Mouse (Mus musculus) liver, embryonic 13.5 days (tissue): ENCODE data around the gene Rnase9. TPM values are rescaled to one million over a fixed set of nuclear protein-coding genes. Genes with fewer than 3 reads are reported as not detected.

Source experiments
- ATAC-seq: fragments of 200-750 bp; cut with Nextera tagmentation; 2 replicates; pipeline ENCODE4 v1.8.0; 2017; ENCODE audit warnings: low read depth, mild to moderate bottlenecking, moderate number of reproducible peaks, moderate library complexity
- DNase-seq: peaks from one replicate; pipeline ENCODE4 v3.0.0; 2022
- H3K27ac ChIP-seq: fragments of 300-500 bp; sonication (generic); 2 replicates; pipeline ENCODE4 v1.5.1; 2015; ENCODE audit warnings: moderate library complexity, mild to moderate bottlenecking, inconsistent platforms
- H3K27me3 ChIP-seq: fragments of 300-500 bp; sonication (generic); 2 replicates; pipeline ENCODE4 v1.6.1; 2015; ENCODE audit warnings: mild to moderate bottlenecking, inconsistent platforms
- H3K36me3 ChIP-seq: fragments of 300-500 bp; sonication (generic); 2 replicates; pipeline ENCODE4 v1.6.1; 2015; ENCODE audit warnings: mild to moderate bottlenecking, inconsistent platforms
- H3K4me1 ChIP-seq: fragments of 300-500 bp; sonication (generic); replicated peaks from 2 replicates; pipeline ENCODE4 v1.6.1; 2015; ENCODE audit warnings: inconsistent platforms
- H3K4me2 ChIP-seq: fragments of 300-500 bp; sonication (generic); 2 replicates; pipeline ENCODE4 v1.6.1; 2015; ENCODE audit warnings: inconsistent platforms, mild to moderate bottlenecking, moderate library complexity
- H3K4me3 ChIP-seq: fragments of 300-500 bp; sonication (generic); replicated peaks from 2 replicates; pipeline ENCODE4 v1.5.1; 2015; ENCODE audit warnings: mild to moderate bottlenecking, inconsistent platforms
- H3K9ac ChIP-seq: fragments of 300-500 bp; sonication (generic); 2 replicates; pipeline ENCODE4 v1.6.1; 2015; ENCODE audit warnings: mild to moderate bottlenecking, inconsistent platforms
- H3K9me3 ChIP-seq: fragments of 300-500 bp; sonication (generic); replicated peaks from 2 replicates; pipeline ENCODE4 v1.6.1; 2016; ENCODE audit warnings: inconsistent platforms
- WGBS: fragments of 180-500 bp; shearing (Covaris S2); methylation state at CpG from one replicate; pipeline ENCODE4 v1.1.7; 2015; ENCODE audit not compliant: insufficient replicate concordance; 5-methylcytosine and 5-hydroxymethylcytosine counted together
- polyA plus RNA-seq: library from polyadenylated mRNA; unstranded; fragments of >200 nt; fragmentation: Nextera tagmentation; extraction: Ambion mirVana; gene quantifications from 2 replicates; pipeline ENCODE4 v1.2.1, GENCODE M21; 2015

Rnase9 gene
- polyA plus RNA-seq, 1 experiment from 2014 or later: not detected

GRCm38 (mm10) chr14:51081035-51081434 lies 39.4 kb upstream of the Rnase9 start:
- H3K4me3 ChIP-seq: no peak overlapping the region
- no peaks in the 10 kb centered on the region for H3K9me3 ChIP-seq
- no peak overlapping the region for H3K27ac ChIP-seq
- no peaks in the 10 kb centered on the region for H3K36me3 ChIP-seq
- peaks cover 46% of the 10 kb centered on the region for H3K27me3 ChIP-seq
- ATAC-seq (no peak), DNase-seq (no peak)
- H3K4me2 ChIP-seq: no peak overlapping the region
- no peak overlapping the region for H3K9ac ChIP-seq
- peaks cover 40% of the 10 kb centered on the region for H3K4me1 ChIP-seq
- WGBS: 58% methylated on average over 2 of the region's 2 CpGs

GRCm38 (mm10) chr14:51079180-51079579 lies 37.5 kb upstream of the Rnase9 start:
- Histone ChIP-seq H3K27ac (no peak overlapping the region), H3K4me2 (no peak overlapping the region), H3K9me3 (no peaks in the 10 kb centered on the region), H3K9ac (no peak overlapping the region), H3K4me1 (peaks cover 21% of the 10 kb centered on the region), H3K4me3 (no peak overlapping the region), H3K27me3 (peaks cover 53% of the 10 kb centered on the region), H3K36me3 (no peaks in the 10 kb centered on the region)
- 55% methylated on average over 1 of the region's 1 CpGs for WGBS
- DNase-seq (no peak), ATAC-seq (no peak)

GRCm38 (mm10) chr14:51074335-51074734 lies 32.7 kb upstream of the Rnase9 start, which contains the start of gene Olfr750:
TSS of gene Olfr750 (minus strand) at chr14:51074435.
- H3K4me3 ChIP-seq: no peak within 1 kb of the TSS
- no peak within 1 kb of the TSS for H3K27ac ChIP-seq
- no peaks in the 10 kb centered on the region for H3K9me3 ChIP-seq
- H3K27me3 ChIP-seq: peaks cover 25% of the 10 kb centered on the region; the same call in 1 of the 2 replicates
- 73% methylated on average over 3 of the region's 3 CpGs for WGBS
- H3K9ac ChIP-seq: no peak within 1 kb of the TSS
- DNase-seq (no peak), ATAC-seq (no peak)
- no peaks in the 10 kb centered on the region for H3K36me3 ChIP-seq
- no peak within 1 kb of the TSS for H3K4me2 ChIP-seq
- H3K4me1 ChIP-seq: no peaks in the 10 kb centered on the region; the same call in 1 of the 2 replicates

GRCm38 (mm10) chr14:51069617-51070016 lies 27.9 kb upstream of the Rnase9 start:
- H3K27ac ChIP-seq: no peak overlapping the region
- no peak overlapping the region for H3K4me3 ChIP-seq
- no peaks in the 10 kb centered on the region for H3K36me3 ChIP-seq
- no peak overlapping the region for H3K4me2 ChIP-seq
- ATAC-seq: no peak
- DNase-seq: peak; percentile 48
- 65% methylated on average over 2 of the region's 2 CpGs for WGBS
- H3K9ac ChIP-seq: no peak overlapping the region
- peaks cover 9% of the 10 kb centered on the region for H3K4me1 ChIP-seq
- H3K9me3 ChIP-seq: no peaks in the 10 kb centered on the region
- 0 out of 2 replicates have a peak, but pooled peaks cover 15% of the 10 kb centered on the region for H3K27me3 ChIP-seq

GRCm38 (mm10) chr14:51068956-51069355 lies 27.3 kb upstream of the Rnase9 start:
- WGBS: 79% methylated on average over 5 of the region's 5 CpGs
- Histone ChIP-seq H3K27ac (no peak overlapping the region), H3K36me3 (no peaks in the 10 kb centered on the region), H3K27me3 (0 out of 2 replicates have a peak, but pooled peaks cover 14% of the 10 kb centered on the region), H3K9me3 (no peaks in the 10 kb centered on the region), H3K9ac (no peak overlapping the region), H3K4me1 (peaks cover 11% of the 10 kb centered on the region), H3K4me3 (no peak overlapping the region), H3K4me2 (no peak overlapping the region)
- ATAC-seq (no peak), DNase-seq (no peak)

GRCm38 (mm10) chr14:51060761-51061160 lies 19.1 kb upstream of the Rnase9 start:
- WGBS: 72% methylated on average over 5 of the region's 5 CpGs

GRCm38 (mm10) chr14:51057401-51057831 lies 15.7 kb upstream of the Rnase9 start, which contains the start of gene Rnase12:
TSS of gene Rnase12 (minus strand) at chr14:51057661.
- H3K9me3 ChIP-seq: no peaks in the 10 kb centered on the region
- no peak within 1 kb of the TSS for H3K27ac ChIP-seq
- 7% methylated on average over 9 of the region's 9 CpGs for WGBS
- H3K36me3 ChIP-seq: no peaks in the 10 kb centered on the region
- H3K9ac ChIP-seq: no peak within 1 kb of the TSS; the same call in 1 of the 2 replicates
- ATAC-seq (peak; percentile 68), DNase-seq (no peak)
- peak within 1 kb of the TSS; percentile 36 for H3K4me2 ChIP-seq
- peaks cover 24% of the 10 kb centered on the region for H3K4me1 ChIP-seq
- H3K27me3 ChIP-seq: no peaks in the 10 kb centered on the region
- H3K4me3 ChIP-seq: no peak within 1 kb of the TSS

More at GRCm38 (mm10) chr14:51060761-51061160, 19.1 kb upstream of the Rnase9 start:
- Histone ChIP-seq H3K27ac (no peak overlapping the region), H3K9ac (no peak overlapping the region), H3K36me3 (no peaks in the 10 kb centered on the region), H3K4me2 (no peak overlapping the region), H3K4me3 (no peak overlapping the region), H3K9me3 (no peaks in the 10 kb centered on the region), H3K4me1 (peaks cover 22% of the 10 kb centered on the region), H3K27me3 (no peaks in the 10 kb centered on the region)
- DNase-seq (no peak), ATAC-seq (no peak)

- WGBS: 45% methylated on average over 13 of the region's 13 CpGs
- no peak overlapping the region for H3K4me2 ChIP-seq
Observed at GRCm38 (mm10) chr14:51054243-51055237, 12.9 kb upstream of the Rnase9 start.

GRCm38 (mm10) chr14:51053176-51053575 lies 11.5 kb upstream of the Rnase9 start:
- Histone ChIP-seq H3K27me3 (no peaks in the 10 kb centered on the region), H3K36me3 (no peaks in the 10 kb centered on the region), H3K4me1 (peaks cover 19% of the 10 kb centered on the region), H3K9me3 (no peaks in the 10 kb centered on the region), H3K9ac (no peak overlapping the region), H3K4me3 (no peak overlapping the region), H3K27ac (no peak overlapping the region), H3K4me2 (no peak overlapping the region)
- no peak for DNase-seq
- no peak for ATAC-seq
- WGBS: 67% methylated on average over 5 of the region's 5 CpGs

More at GRCm38 (mm10) chr14:51054243-51055237, 12.9 kb upstream of the Rnase9 start:
- Histone ChIP-seq H3K36me3 (no peaks in the 10 kb centered on the region), H3K9me3 (no peaks in the 10 kb centered on the region), H3K27me3 (no peaks in the 10 kb centered on the region), H3K27ac (no peak overlapping the region), H3K4me3 (no peak overlapping the region), H3K9ac (no peak overlapping the region), H3K4me1 (peaks cover 19% of the 10 kb centered on the region)
- DNase-seq: no peak
- no peak for ATAC-seq

- Histone ChIP-seq H3K4me2 (no peak overlapping the region), H3K36me3 (no peaks in the 10 kb centered on the region), H3K4me1 (peaks cover 14% of the 10 kb centered on the region; the same call in 1 of the 2 replicates), H3K4me3 (no peak overlapping the region), H3K9ac (no peak overlapping the region), H3K27ac (no peak overlapping the region), H3K9me3 (no peaks in the 10 kb centered on the region), H3K27me3 (no peaks in the 10 kb centered on the region)
- WGBS: 58% methylated on average over 5 of the region's 5 CpGs
- ATAC-seq (no peak), DNase-seq (no peak)
Observed at GRCm38 (mm10) chr14:51051941-51052340, 10.3 kb upstream of the Rnase9 start.

- H3K4me2 ChIP-seq: no peak within 1 kb of the TSS
- H3K9me3 ChIP-seq: no peaks in the 10 kb centered on the region
- no peaks in the 10 kb centered on the region for H3K27me3 ChIP-seq
- ATAC-seq (no peak), DNase-seq (no peak)
- H3K9ac ChIP-seq: no peak within 1 kb of the TSS
- WGBS: 58% methylated on average over 2 of the region's 2 CpGs
- peaks cover 13% of the 10 kb centered on the region; the same call in 1 of the 2 replicates for H3K4me1 ChIP-seq
- no peak within 1 kb of the TSS for H3K4me3 ChIP-seq
- H3K27ac ChIP-seq: no peak within 1 kb of the TSS
- no peaks in the 10 kb centered on the region for H3K36me3 ChIP-seq
Observed at GRCm38 (mm10) chr14:51050063-51050462, 8.4 kb upstream of the Rnase9 start, which contains the start of gene Rnase11. TSS of gene Rnase11 (minus strand) at chr14:51050163.
